Mouse (Mus musculus) activated CD4-positive, CD25-positive, alpha-beta regulatory T cell, adult 4 months (primary cell): ENCODE measurements around the gene Krt1. TPM values are rescaled to one million over a fixed set of nuclear protein-coding genes. Genes with fewer than 3 reads are reported as not detected.
A peak's percentile ranks its signal among the peaks of the same experiment; 100 is the strongest.

Experiments used
- ATAC-seq: one replicate; pipeline ENCODE4 v1.8.0; 2017
- polyA plus RNA-seq, 2 experiments: library from polyadenylated mRNA; unstranded; fragments of 100-300 nt; shearing (Covaris generic); gene quantifications; one replicate each; pipeline ENCODE4 v1.2.1; 2017

Gene Krt1
- polyA plus RNA-seq: not detected

DNA sequence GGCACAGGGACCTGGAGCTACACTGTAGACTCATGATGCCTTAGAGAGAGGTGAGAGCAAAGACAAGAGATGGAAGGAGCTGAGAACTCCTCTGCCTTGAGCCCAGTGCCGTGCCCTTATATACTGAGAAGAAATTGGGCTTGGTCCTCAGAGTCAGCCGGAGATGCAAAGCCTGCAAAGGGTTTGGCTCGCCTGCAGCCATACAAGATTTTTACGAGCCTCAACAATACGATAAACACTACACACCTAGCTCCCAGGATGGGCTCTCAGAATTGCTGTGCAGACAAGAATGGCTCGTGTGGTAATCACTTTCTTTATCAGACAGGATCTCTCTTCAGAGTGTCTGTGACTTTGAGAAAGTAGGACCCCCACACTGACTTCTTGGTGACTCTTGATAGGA, at the start of gene Krt1:
Gene Krt1 (minus strand): TSS at position 101 of the 400 bp plus-strand sequence.
- no peak for ATAC-seq

DNA sequence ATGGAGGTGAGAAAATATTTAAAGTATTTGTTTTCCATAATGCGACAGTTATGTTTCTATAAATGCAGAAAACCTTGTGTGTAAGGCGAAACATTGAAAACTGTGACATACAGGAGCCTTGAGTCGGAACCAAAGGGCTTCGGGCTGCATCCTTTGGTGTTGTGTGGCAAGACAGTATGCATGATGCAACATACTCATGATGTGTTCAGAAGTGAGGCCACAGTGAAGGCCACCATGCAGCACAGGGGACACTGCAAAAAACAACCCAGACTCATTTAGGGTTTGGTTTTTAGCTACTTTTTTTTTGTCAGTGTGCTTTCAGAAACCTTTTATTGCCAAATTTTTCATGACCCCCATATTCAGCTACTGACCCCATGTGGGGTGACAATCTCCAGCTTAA, 44.6 kb upstream of the Krt1 start:
- ATAC-seq: no peak

DNA sequence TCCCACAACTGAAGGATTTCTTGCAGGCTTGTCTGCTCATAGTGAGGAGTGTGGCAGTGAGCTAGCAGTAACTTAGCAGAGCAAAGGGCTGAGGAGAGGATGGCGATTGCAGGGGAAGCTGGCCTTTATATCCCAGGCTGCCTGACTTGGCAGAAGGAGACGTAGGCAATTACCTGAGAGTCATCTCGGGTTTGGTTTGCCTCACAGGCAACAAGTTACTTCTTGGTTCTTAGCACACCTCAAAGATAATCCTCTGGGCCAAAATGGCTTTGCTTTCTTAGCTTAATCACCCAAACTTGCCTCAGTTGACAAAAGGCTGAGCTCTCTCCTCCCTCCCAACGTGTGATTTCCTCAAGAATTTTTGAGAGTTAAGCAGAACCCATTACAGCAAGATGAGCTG, 42.2 kb upstream of the Krt1 start, which contains the start of gene Krt76:
Gene Krt76 (minus strand): TSS at position 101 of the 400 bp plus-strand sequence.
- ATAC-seq: no peak

DNA sequence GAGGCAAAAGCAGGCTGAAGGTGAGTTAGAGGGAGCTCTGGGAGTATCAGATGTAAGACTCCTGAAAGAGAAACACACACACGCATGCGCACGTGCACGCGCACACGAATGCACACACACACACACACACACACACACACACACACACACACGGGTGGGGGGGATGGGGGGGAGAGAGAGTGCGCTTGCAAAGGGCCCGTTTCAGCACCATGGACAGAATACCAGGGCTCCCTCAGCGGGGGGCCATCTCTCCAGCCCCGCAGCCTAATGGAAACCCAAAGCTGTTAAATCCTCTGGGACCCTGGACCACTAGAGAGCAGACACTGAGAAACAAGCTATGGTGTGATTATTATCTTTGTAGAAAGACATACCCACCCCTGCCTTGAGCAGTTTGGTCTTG, 29.2 kb upstream of the Krt1 start:
- ATAC-seq: no peak

DNA sequence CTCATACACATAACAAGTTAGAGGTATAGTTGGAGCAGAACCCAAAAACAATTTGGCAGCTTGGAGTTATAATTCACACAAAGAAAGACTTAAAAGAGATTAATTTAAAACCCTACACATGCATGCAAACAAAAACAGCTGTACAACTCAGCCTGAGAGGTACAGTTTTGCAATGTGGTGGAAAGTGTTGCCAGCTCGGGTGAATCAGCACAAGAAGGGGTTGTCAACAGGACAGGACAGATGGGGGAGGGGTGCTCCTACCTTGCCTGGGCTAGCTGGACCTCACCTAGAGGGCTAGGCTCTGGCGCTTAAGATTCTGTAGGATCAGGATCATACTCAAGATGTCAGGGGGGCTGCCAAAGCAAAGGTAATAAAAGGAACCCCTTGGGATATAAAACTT, 27.4 kb upstream of the Krt1 start:
- ATAC-seq: no peak

DNA sequence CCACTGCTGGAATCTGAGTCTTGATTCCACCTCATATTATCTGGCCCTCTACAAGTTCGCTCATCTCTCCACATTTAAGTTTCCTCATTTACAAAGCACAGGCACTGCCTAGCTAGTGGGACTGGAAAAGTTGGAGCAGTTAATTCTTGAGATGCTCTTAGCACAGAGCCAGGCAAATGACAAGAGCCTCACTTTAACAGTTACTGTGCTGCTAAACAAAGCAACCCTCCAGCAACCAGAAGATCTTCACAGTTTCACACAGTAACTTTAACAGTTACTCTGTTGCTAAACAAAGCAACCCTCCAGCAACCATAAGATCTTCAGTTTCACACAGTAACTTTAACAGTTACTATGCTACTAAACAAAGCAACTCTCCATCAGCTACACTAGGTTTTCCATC, 23.8 kb upstream of the Krt1 start:
- ATAC-seq: no peak

DNA sequence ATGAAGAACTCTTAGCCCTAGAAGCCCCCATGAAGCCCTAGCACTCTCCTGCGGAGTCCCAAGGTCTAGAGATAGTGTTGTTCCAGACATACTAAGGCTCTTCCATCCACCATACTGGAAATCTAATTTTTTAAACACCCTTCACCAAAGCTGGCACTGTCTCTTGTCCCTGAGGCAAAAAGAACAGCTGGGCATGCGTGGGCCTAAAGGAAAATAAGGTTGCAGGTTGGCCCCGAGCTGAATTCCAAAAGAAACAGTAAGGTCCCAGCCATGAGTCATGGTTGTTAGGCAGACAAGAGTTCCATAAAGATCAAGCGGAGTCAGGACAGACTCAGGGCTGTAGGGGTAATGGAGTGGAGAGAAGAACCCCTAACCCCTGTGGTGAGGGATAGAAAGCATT, 22.6 kb upstream of the Krt1 start:
- ATAC-seq: no peak

DNA sequence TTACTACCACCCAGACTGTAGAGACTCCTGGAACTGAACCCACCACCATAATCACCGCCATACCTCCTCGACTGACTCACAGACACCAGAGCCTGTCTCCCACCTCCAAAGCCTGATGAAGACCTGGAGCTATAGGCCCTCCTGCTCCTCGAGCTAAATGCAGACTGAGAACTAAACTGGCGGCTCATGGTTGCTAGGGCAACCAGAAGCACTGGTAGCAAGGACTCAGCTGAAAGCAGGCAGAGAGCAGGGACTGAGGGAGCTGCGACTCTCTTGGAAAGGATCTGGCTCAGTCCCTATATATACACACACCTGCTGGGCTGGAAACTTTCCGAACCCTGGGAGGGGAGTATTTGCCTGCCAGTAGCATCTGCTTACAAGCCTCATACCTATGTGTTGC, 18.8 kb upstream of the Krt1 start, which contains the start of gene Krt77:
Gene Krt77 (minus strand): TSS at position 275 of the 400 bp plus-strand sequence.
- no peak for ATAC-seq

DNA sequence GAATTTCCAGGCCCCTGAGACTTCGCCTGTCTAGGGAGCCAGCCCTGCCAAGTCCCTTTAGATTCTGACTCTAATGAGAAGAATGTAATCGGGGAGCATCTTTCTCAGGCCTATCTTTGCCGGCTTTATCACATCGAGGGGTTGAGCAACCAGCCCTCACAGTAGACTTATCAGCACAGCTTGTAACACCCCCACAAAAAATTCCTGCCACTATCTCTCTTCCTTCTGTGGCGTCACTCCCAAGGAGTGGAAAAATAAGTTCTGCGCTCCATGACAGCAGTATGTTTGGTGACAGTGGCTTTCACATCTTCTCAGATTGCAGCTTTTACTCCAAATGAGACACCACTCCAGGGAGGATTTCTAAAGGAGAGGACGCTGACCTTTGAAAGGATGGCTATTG, 16.2 kb upstream of the Krt1 start:
- ATAC-seq: no peak

DNA sequence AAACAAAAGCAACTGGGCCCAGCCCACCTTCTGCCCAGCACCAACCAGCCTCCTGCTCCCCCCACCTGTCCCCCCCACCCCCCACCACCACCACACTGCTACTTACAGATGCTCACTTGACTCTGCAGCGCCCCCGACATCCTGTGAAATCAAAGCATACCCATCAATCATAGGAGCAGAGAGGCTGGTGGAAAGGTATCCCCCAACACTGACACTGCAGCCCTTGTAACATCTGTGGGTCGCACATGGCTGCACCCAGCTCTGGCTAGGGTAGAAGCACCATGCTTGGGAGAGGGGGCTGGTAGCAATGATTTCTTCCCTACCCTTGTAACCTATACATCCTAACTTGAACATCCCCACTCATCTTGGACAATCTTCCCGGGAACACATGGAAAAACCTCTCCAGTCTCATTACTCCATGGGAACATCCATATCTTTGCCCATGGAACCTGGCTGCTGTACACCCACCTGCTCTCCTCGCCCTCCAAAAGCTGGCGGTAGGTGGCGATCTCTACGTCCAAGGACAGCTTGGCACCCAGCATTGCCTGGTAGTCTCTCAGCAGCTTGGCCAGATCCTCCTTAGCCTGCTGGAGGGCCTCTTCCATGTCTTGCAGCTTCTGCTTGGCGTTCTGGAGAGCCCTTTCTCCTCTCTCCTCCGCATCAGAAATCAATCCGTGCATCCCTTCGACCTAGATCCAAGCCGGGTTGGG, 10.0 kb upstream of the Krt1 start:
- no peak for ATAC-seq

DNA sequence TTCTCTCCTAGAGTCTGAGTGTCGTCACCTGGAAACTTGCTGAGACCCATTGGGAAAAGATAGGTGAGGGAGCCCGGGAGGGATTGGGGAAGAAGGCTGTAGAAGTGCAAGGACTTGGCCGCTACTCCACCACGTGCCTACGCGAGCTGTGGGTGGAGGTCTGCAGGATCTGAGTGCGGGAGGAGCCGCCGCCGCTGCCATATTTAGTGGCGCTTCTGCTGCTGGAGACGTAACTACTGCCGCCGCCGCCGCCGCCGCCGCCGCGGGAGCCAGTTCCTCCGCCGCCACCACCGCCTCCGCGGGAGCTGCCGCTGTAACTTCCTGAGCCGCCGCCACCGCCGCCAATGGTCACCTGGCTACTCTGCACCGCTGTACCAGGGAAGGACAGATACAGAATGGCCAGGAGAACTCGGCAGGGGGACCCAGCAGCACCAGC, 9.2 kb upstream of the Krt1 start:
- no peak for ATAC-seq

DNA sequence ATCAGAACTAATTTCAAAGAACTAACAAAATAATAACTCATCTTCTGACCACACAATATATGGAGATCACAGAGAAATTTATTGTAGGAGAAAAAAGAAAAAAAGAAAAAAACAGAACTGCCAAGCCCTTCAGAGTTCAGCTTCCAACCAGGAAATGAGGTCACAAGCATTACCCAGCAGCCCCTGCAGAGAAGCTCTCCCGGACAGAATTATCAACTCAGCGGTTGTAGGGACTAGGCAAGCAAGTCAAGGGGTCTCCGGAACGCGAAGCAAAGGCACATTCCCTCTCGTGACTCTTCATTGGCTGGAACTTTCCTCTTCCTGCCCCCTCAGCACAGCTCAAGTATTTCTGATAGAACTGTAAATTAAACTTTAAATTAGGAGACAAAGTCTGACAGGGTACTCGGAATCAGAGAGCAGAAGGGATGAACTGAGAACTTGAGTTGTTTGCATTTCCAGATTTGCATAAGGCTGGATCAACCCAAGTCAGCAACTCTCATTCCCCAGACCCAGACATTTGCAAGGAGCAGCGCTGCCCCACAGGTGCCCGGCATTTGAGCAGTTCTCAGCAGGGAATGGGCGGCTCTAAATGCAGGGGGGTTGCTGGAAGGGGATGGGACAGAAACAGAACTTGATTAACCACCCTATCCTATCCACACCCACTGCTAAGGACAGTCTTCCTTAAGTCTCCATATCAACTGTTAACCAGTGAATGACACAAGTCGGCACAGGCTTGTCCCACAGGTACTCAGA, 8.3 kb upstream of the Krt1 start:
- no peak for ATAC-seq

DNA sequence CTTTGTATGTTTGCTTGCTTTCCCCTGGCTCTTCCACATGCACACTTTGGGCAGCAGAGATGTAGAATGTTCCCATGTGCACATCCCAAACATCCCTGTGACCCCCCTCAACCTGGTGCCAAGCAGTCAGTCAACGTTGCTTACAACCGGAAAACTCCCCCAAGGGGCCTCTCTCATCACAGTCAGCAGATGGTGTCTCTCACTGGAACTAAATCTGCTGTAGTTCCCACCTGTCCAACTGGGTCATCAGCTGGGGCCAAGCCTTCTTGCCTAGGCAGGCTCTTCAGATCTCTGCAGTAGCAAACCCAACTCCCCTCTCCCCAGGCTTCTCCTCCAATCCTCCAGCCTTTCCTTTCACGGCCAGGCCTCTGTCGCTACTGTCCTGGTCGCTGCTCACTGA, 6.1 kb upstream of the Krt1 start:
- no peak for ATAC-seq

DNA sequence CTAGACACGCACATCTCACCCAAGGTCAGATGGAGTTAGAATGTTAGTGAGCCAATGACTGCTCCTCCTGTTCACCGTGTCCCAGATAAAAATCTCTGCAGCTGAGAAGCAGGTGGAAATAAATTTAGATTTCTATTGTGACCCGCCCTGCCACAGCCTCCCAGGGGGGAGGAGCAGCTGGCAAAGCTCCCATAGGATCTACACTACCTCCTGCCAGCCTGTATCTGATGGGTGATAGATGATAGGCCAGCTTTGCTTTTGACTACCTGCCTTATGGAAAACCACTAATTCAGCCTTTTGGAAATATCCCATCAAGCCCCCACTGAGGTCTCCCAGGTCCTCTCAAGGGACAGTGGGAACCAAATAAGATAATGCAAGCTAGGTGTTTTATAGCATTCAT, 5.1 kb upstream of the Krt1 start:
- no peak for ATAC-seq

DNA sequence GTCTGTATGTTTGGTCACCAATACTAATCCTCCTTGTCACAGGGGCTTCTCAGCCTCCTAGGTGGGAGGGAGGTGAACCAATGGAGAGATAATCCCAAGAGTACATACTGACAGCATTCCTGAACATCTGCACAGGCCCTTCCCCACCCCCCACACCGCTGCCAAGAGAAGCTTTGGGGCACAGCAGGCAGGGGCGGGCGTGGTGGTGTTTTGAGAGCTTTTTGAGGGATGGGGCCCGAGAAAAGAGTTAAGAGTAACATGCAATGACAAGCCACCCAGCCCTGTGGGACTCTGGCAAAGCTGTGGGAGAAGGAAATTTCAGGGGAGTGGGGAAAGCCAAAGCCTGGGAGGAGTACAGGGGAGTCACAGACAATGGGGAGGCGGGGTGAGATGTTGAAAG, 3.7 kb upstream of the Krt1 start:
- ATAC-seq: no peak

DNA sequence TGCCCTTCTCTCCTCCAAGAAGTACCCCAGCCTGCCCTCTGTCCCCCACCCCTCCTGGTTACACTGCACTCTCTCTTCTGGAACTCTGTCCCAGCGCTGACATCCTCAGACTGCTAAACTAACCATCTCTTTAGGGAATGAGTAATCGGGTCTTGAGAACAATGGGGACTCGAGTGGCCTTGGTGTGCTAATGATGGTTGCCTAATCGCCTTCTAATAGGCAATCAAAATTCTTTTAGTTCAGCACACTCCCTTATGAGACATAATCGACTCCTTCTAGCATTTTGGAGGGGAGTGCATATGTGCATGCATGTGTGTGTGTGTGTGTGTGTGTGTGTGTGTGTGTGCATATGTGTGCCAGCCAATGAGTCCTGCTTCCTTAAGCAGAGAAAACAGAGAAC, 2.0 kb upstream of the Krt1 start:
- ATAC-seq: no peak

DNA sequence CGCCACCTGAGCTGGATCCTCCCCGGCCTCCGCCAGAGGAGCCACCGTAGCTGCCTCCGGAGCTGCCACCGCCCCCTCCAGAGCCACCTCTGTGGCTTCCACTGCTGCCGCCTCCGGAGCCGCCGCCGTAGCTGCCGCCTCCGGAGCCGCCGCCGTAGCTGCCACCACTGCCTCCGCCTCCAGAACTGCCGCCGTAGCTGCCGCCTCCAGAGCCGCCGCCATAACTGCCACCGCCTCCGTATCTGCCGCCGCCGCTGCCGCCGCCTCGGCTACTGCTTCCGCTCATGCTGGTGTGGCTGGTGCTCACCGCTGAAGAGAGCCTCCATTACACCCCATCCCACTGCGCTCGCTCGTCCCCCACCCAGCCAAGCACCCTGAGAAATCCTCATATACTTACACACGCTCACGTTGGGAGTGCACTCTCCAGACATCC, 4.6 kb downstream of the Krt1 start:
- peak; percentile 54 for ATAC-seq

DNA sequence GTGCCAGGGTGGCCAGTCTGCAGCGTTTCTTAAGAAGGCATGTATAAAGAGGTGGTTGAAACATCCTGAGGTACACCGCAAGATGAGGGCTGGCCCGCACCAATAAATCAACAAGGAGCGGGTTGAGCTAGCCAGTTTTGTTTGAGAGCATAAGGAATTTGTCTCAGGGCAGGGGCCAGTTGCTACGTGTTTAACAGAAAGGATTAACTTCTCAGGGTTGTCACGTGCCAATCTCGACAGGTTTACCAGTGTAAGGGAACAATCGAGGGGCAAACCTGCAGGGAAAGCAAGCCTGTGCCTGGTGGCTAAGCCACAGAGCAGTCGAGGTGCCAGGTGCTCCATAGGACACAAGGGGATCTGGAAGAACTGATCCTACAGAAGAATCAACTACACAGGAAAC, 7.4 kb downstream of the Krt1 start:
- ATAC-seq: no peak

DNA sequence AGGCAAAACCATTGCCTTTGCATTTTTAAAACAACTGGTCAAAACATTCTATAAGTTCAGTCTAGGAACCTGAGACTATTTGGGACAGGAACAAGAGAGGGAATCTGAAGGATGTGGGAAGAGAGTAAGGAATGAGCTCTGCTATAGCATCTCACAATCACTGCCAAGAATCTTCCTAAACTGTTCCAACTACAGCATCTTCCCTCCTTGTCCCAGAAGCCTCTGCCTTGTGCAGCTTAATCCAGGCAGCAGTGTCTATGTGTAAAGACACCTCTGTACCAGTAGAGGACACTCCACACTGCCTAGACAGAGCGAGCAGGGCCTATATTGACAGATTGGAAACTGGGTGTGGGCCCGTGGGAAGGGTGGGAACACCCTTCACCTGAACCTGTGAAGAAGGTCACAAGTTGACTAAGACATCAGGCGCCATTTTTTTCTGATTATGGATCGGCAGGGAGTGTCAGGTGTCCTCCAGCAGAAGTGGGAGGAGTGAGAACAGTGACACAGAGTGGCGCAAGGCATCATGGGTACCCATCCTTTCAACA, 15.7 kb downstream of the Krt1 start:
- ATAC-seq: no peak

DNA sequence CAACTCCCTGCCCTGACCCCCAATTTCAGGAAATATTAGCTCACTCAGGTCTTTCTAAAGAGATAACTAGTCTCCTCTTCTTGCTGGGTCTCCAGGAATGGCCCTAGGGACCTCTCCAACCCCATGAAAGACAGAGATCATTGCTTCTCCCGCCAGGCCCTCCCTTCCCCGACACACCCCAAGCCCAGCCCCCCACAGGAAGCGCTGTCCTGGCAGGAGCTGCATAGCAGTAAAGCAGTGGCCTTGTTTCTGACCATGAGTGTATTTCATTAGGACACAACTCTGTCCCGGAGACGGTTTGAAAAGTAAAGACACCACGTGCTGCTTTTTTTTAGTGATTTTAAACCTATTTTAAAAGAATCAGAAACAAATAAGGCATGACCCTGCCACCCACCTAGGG, 17.5 kb downstream of the Krt1 start:
- no peak for ATAC-seq

DNA sequence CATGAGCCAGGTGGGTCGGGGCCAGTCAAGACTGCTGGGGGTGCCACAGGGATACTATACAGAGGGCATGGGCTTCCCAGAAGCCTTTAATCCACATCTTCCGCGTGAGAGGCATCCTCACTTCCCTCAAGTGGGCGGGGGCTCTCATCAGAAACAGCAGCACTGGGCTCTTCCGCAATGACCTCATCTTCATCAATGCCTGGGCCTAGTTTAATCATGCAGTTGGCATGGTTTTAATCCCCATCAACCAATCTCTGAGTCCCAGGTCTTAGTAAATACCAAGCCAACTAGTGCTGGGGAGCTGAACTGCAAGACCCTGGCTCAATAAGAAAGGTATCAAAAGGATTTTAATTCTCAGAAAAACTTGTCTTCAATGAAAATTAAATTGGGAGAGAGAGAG, 21.2 kb downstream of the Krt1 start:
- ATAC-seq: no peak

DNA sequence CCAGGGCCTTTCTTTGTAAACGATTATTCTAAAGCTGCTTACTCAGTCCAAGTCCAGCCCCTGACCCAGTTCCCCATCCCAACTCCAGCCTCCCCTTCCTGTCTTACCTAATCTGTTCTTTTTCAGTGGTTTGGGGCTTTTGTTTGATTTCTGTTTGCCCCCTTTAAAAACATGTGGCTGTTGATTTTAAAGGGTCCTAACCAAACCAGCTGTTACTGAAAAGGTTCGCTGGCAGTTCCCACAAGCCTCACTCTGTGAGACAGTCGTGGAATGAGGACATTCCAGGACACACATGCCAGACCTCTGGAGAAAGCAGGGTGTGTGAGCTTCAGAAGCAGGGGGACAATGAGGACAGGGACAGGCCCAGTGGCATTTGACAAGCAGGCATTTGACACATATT, 28.8 kb downstream of the Krt1 start:
- ATAC-seq: no peak

DNA sequence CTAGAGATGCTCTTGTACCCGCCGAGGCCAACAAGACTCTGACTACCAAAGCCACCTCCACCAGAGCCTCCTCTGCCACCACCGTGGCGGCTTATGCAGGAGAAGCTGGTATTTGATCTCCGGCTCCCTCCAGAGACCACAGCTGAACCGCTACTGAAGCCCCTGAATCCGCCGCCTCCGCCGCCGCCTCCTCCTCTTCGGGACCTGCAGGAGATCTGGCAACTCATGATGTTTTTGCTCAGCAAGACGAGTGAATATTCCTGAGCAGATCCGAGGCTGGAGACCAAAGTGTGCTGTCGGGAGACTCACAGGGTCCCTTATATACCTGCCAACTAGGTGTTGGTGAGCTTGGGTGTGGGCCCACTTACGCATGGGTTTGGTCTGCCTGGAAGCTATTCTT, 32.7 kb downstream of the Krt1 start, which contains the start of gene Krt2:
Gene Krt2 (minus strand): TSS at position 295 of the 400 bp plus-strand sequence.
- ATAC-seq: no peak
